Mouse (Mus musculus) heart, embryonic 16.5 days (tissue): Measurements from ENCODE around the gene Dars. TPM values are rescaled to one million over a fixed set of nuclear protein-coding genes. Genes with fewer than 3 reads are reported as not detected.

Experiments
- polyA plus RNA-seq: library from polyadenylated mRNA; unstranded; fragments of >200 nt; fragmentation: Nextera tagmentation; extraction: Ambion mirVana; gene quantifications from 2 replicates; pipeline ENCODE4 v1.2.1, GENCODE M21; 2015

The Dars gene
- polyA plus RNA-seq, 1 experiment from 2014 or later = 121 TPM

Other genes starting within 250 kb of the Dars start
- gene Ubxn4, start 173.4 kb downstream of the Dars start, polyA plus RNA-seq = 46.7 and 53.8 TPM in 2 replicates
- gene Lct, start 89.0 kb downstream of the Dars start, polyA plus RNA-seq = 0.09 TPM in 1 of 2 replicates, not detected in the other
- 145 and 172 TPM in 2 replicates for gene Mcm6, start 57.7 kb downstream of the Dars start, polyA plus RNA-seq
- gene Cxcr4, start 174.9 kb upstream of the Dars start, polyA plus RNA-seq = 4.1 and 4.6 TPM in 2 replicates